Mouse (Mus musculus) testis, adult 2 months (tissue): Measurements from ENCODE around the gene Zdhhc7.

ENCODE experiments used
- CTCF ChIP-seq: fragments of 200-500 bp; IDR thresholded peaks from 2 replicates; pipeline ENCODE4 v1.5.1; 2012; ENCODE audit warnings: low read depth, mild to moderate bottlenecking, inconsistent platforms, low read length, moderate library complexity; ENCODE audit not compliant: control insufficient read depth, insufficient read depth, insufficient replicate concordance
- POLR2A ChIP-seq: fragments of 200-500 bp; IDR thresholded peaks from 2 replicates; pipeline ENCODE4 v1.6.1; 2012; ENCODE audit warnings: low read depth, mild to moderate bottlenecking, inconsistent platforms, low read length, moderate library complexity; ENCODE audit not compliant: control insufficient read depth

DNA sequence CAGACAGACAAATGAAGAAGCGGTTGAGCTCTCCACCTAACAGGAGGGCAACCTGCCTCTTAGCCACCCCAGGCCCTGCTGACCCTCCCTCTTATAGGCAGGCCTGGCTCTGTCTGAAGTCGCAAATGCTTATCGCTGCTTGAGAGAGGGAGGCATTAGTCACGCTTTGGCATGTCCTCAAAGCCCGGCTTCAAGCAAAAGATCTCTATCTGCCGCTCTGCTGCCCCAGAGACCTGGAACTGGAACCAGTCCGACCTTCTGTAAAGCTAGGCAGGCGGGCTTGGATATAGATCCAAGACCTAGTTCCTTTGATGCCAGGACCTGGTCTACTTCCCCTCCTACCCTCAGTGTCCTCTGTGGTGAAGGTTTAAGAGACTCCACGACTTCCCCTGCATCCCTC lies 29.0 kb downstream of the Zdhhc7 start:
- TF ChIP-seq CTCF (no peak), POLR2A (no peak)
